Mouse (Mus musculus) CH12.LX (cell line): Measurements from ENCODE around the gene Gm11437. TPM values are rescaled to one million over a fixed set of nuclear protein-coding genes. Genes with fewer than 3 reads are reported as not detected.

ENCODE experiments used
- DNase-seq: peaks from one replicate; pipeline ENCODE4 v3.0.0-alpha.2; 2013; ENCODE audit errors: extremely low read depth
- H3K27ac ChIP-seq: 2 replicates; pipeline ENCODE4 v1.5.1; 2012; ENCODE audit warnings: low read depth, mild to moderate bottlenecking, control low read depth, moderate library complexity; ENCODE audit not compliant: insufficient read depth
- H3K27me3 ChIP-seq: replicated peaks from 2 replicates; pipeline ENCODE3; 2012; ENCODE audit warnings: inconsistent platforms
- H3K36me3 ChIP-seq, 2 experiments: replicated peaks in 1 of 2; 2 replicates each; pipeline versions ENCODE3 to v1.6.1; 2012; ENCODE audit warnings: inconsistent platforms in 1 of 2, low read length in 1 of 2, mild to moderate bottlenecking in 1 of 2, mixed read lengths in 1 of 2, moderate library complexity in 1 of 2; ENCODE audit not compliant: control insufficient read depth in 1 of 2, insufficient read depth in 1 of 2
- H3K4me1 ChIP-seq, 2 experiments: 2 replicates each; pipeline ENCODE4 v1.6.1; 2012; ENCODE audit warnings: inconsistent platforms in 1 of 2, moderate library complexity in 1 of 2; ENCODE audit not compliant: insufficient read depth in 2 of 2, control insufficient read depth in 1 of 2
- H3K4me2 ChIP-seq: 2 replicates; pipeline ENCODE4 v1.6.1; 2012; ENCODE audit warnings: low read depth, mild to moderate bottlenecking, control low read depth; ENCODE audit not compliant: poor library complexity, insufficient read depth, severe bottlenecking
- H3K4me3 ChIP-seq, 3 experiments: fragments of 150-350 bp in 1 of 3; sonication (generic) in 1 of 3; replicated peaks in 1 of 3; 2 replicates each; pipeline versions ENCODE3 to v1.5.1; 2011 to 2012; ENCODE audit warnings: low read depth in 2 of 3, low read length in 2 of 3, mild to moderate bottlenecking in 2 of 3, moderate library complexity in 2 of 3, control low read depth in 1 of 3, improper control_type of control experiment in 1 of 3, inconsistent platforms in 1 of 3, mixed read lengths in 1 of 3; ENCODE audit not compliant: poor library complexity in 1 of 3
- H3K79me2 ChIP-seq: replicated peaks from 2 replicates; pipeline ENCODE4 v1.6.1; 2012; ENCODE audit warnings: mild to moderate bottlenecking, moderate library complexity; ENCODE audit not compliant: control insufficient read depth, poor library complexity, insufficient read depth, severe bottlenecking; ENCODE audit errors: extremely low read depth
- H3K9ac ChIP-seq: 2 replicates; pipeline ENCODE4 v1.6.1; 2012; ENCODE audit warnings: low read depth, mild to moderate bottlenecking, control low read depth, moderate library complexity; ENCODE audit not compliant: insufficient read depth
- H3K9me3 ChIP-seq: replicated peaks from 2 replicates; pipeline ENCODE3; 2012; ENCODE audit warnings: low read length, inconsistent platforms, mixed read lengths
- CHD1 ChIP-seq: IDR thresholded peaks from 2 replicates; pipeline ENCODE4 v1.6.1; 2012; ENCODE audit warnings: low read depth, low read length, improper control_type of control experiment, inconsistent platforms
- EP300 ChIP-seq: IDR thresholded peaks from 2 replicates; pipeline ENCODE4 v1.6.1; 2011; ENCODE audit warnings: low read length, improper control_type of control experiment
- IRF4 ChIP-seq: IDR thresholded peaks from 2 replicates; pipeline ENCODE4 v1.6.1; 2014; ENCODE audit warnings: low read depth, mild to moderate bottlenecking, inconsistent platforms, low read length, improper control_type of control experiment
- JUN ChIP-seq: IDR thresholded peaks from 2 replicates; pipeline ENCODE4 v1.6.1; 2011; ENCODE audit warnings: low read depth, mild to moderate bottlenecking, low read length, improper control_type of control experiment, moderate library complexity; ENCODE audit not compliant: insufficient read depth
- KAT2A ChIP-seq: IDR thresholded peaks from 2 replicates; pipeline ENCODE4 v1.6.1; 2012; ENCODE audit warnings: low read length, improper control_type of control experiment, inconsistent platforms; ENCODE audit not compliant: insufficient replicate concordance
- MAFK ChIP-seq: IDR thresholded peaks from 2 replicates; pipeline ENCODE4 v1.6.1; 2011; ENCODE audit warnings: low read length, improper control_type of control experiment; ENCODE audit not compliant: insufficient replicate concordance
- MAZ ChIP-seq: IDR thresholded peaks from 2 replicates; pipeline ENCODE4 v1.6.1; 2012; ENCODE audit warnings: low read depth, mild to moderate bottlenecking, inconsistent platforms, low read length, improper control_type of control experiment, moderate library complexity
- MYC ChIP-seq: IDR thresholded peaks from 2 replicates; pipeline ENCODE4 v1.6.1; 2011; ENCODE audit warnings: low read depth, mild to moderate bottlenecking, improper control_type of control experiment, low read length
- NELFE ChIP-seq: IDR thresholded peaks from 2 replicates; pipeline ENCODE4 v1.6.1; 2011; ENCODE audit warnings: low read depth, low read length, improper control_type of control experiment
- NRF1 ChIP-seq: IDR thresholded peaks from 2 replicates; pipeline ENCODE4 v1.6.1; 2014; ENCODE audit warnings: low read depth, mild to moderate bottlenecking, inconsistent platforms, low read length, improper control_type of control experiment, moderate library complexity
- POLR2A ChIP-seq: IDR thresholded peaks from 2 replicates; pipeline ENCODE4 v1.6.1; 2011; ENCODE audit warnings: low read depth, mild to moderate bottlenecking, improper control_type of control experiment, low read length
- RCOR1 ChIP-seq: conservative IDR thresholded peaks from 2 replicates; pipeline ENCODE4 v1.6.1; 2012; ENCODE audit warnings: low read depth, mild to moderate bottlenecking, inconsistent platforms, low read length, improper control_type of control experiment
- UBTF ChIP-seq: IDR thresholded peaks from 2 replicates; pipeline ENCODE4 v1.6.1; 2012; ENCODE audit warnings: low read depth, mild to moderate bottlenecking, inconsistent platforms, low read length, improper control_type of control experiment, moderate library complexity
- ZKSCAN1 ChIP-seq: IDR thresholded peaks from 2 replicates; pipeline ENCODE4 v1.6.1; 2012; ENCODE audit warnings: low read depth, inconsistent platforms, low read length, improper control_type of control experiment, borderline replicate concordance
- ZMIZ1 ChIP-seq: IDR thresholded peaks from 2 replicates; pipeline ENCODE4 v1.6.1; 2012; ENCODE audit warnings: low read depth, mild to moderate bottlenecking, inconsistent platforms, low read length, improper control_type of control experiment
- dilution Hi-C: fragments of 300-500 bp; cut with MboI; formaldehyde crosslinking; loops from 2 replicates; pipeline ENCODE4 v1.14.3; 2020; ENCODE audit warnings: low sequenced_read_pairs; ENCODE audit not compliant: extremely low pct_unique_long_range_greater_than_20kb, extremely low pct_ligation_motif_present
- in situ Hi-C: fragments of 300-500 bp; cut with MboI; formaldehyde crosslinking; loops from 3 replicates; pipeline ENCODE4 v1.14.3; 2019; ENCODE audit warnings: low sequenced_read_pairs, low pct_ligation_motif_present, low pct_unique_long_range_greater_than_20kb, mixed read lengths
- polyA plus RNA-seq: library from polyadenylated mRNA; unstranded; fragments of >175 nt; gene quantifications from 2 replicates; pipeline ENCODE4 v1.2.1, GENCODE M21; 2012; ENCODE audit warnings: low read depth; ENCODE audit not compliant: insufficient read length
- total RNA-seq, 2 experiments: library from RNA; depleted of rRNA; stranded (reverse); fragments of 300-350 nt in 1 of 2; fragments of >200 nt in 1 of 2; gene quantifications; 2 replicates each; pipeline ENCODE4 v1.2.3; 2012 to 2014

Gm11437 gene
- total and polyA plus RNA-seq, 3 experiments, result not detected

- H3K27ac ChIP-seq, result no peak overlapping the region
- TF ChIP-seq MAZ, result no peak
- TF ChIP-seq NRF1, result no peak
- TF ChIP-seq ZKSCAN1, result no peak
- TF ChIP-seq POLR2A, result no peak
- TF ChIP-seq RCOR1, result no peak
- no peak for TF ChIP-seq ZMIZ1
- no peak for TF ChIP-seq JUN
- no peak for TF ChIP-seq KAT2A
- TF ChIP-seq EP300, result no peak
- TF ChIP-seq MYC, result no peak
- TF ChIP-seq IRF4, result no peak
- TF ChIP-seq UBTF, result no peak
- no peak for TF ChIP-seq MAFK
- no peaks in the 10 kb centered on the region for H3K27me3 ChIP-seq
- dilution Hi-C loops, result no loop called here
- DNase-seq, result no peak
- H3K9ac ChIP-seq, result no peak overlapping the region
- in situ Hi-C loops, result no loop called here
- peaks cover 13 to 52% of the 10 kb centered on the region in 2 experiments for H3K36me3 ChIP-seq
- no peak overlapping the region for H3K4me3 ChIP-seq
- no peak overlapping the region for H3K4me2 ChIP-seq
- H3K9me3 ChIP-seq, result no peaks in the 10 kb centered on the region
- H3K4me1 ChIP-seq, result peaks cover 3 to 37% of the 10 kb centered on the region in 2 experiments
- H3K79me2 ChIP-seq, result peaks cover 25% of the 10 kb centered on the region
Observed at GRCm38 (mm10) chr11:84194751-84195150, 27.5 kb upstream of the Gm11437 start.

GRCm38 (mm10) chr11:84193249-84193648 is 26.0 kb upstream of the Gm11437 start:
- no peak for DNase-seq
- H3K4me2 ChIP-seq, result no peak overlapping the region
- peaks cover 13 to 44% of the 10 kb centered on the region in 2 experiments for H3K36me3 ChIP-seq
- peaks cover 33% of the 10 kb centered on the region for H3K79me2 ChIP-seq
- H3K27me3 ChIP-seq, result no peaks in the 10 kb centered on the region
- no peak overlapping the region for H3K4me3 ChIP-seq
- no peak overlapping the region for H3K9ac ChIP-seq
- TF ChIP-seq CHD1 (no peak), MAFK (no peak), NELFE (no peak)
- H3K27ac ChIP-seq, result no peak overlapping the region
- dilution Hi-C loops, result no loop called here
- in situ Hi-C loops, result no loop called here
- peaks cover 3 to 43% of the 10 kb centered on the region in 2 experiments for H3K4me1 ChIP-seq
- H3K9me3 ChIP-seq, result no peaks in the 10 kb centered on the region
